Mouse (Mus musculus): ENCODE results near the gene Clmn. TPM values are rescaled to one million over a fixed set of nuclear protein-coding genes. Genes with fewer than 3 reads are reported as not detected.

Gene Clmn
- polyA plus RNA-seq (2012; rRNA removed): 3.4 and 6.1 TPM in 2 replicates

DNA sequence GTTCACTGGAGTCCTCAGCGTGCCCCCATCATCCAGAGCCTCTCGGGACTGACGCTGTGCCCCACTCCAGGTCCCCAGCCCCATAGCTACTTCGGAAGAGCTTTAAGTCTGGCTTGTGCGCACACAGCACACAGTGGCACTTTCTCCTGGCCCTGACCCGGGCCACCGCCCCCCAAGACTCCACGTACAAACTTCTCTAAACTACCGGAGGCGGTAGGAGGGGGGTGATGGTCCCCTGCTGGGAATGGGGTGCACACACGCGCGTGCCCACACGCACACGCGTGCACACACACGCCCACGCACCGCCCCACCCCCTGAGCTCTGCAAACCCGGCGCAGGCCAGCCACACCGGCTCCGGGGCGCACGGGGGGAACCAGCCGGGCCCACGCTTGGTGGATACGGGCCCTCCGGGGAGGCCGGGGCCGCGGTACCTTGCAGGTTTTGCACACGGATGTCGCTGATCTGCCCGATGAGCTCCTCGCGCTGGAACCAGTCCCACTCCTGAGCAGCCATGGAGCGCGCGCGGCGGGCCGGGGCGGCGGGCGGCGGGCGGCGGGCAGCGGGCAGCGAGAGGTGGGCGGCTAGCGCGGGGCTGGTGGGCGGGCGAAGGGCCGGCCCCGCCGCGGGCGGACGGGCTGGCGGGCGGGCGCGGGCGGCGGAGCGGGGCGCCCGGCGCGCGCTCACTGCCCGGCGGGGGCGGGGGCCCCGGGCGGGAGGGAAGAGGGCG is at the start of gene Clmn:
TSS of gene Clmn (minus strand) at position 638 of the 727 bp plus-strand sequence.
- WGBS: 4% methylated on average over 45 of the region's 80 CpGs
- Histone ChIP-seq H3K4me1 (ENCODE audit: control insufficient read depth, insufficient read depth, low read length) (peaks cover 3% of the 10 kb centered on the region; the same call in 1 of the 2 replicates), H3K4me3 (replicated peaks; ENCODE audit: extremely low read depth, low read depth, low read length) (peak within 1 kb of the TSS; percentile 56)
- no peak for DNase-seq
- TF ChIP-seq POLR2A (IDR thresholded peaks at IDR 0.05; ENCODE audit: borderline replicate concordance, extremely low read depth, low read depth, low read length) (no peak), CTCF (IDR thresholded peaks at IDR 0.05; ENCODE audit: insufficient read depth, low read length) (no peak)

DNA sequence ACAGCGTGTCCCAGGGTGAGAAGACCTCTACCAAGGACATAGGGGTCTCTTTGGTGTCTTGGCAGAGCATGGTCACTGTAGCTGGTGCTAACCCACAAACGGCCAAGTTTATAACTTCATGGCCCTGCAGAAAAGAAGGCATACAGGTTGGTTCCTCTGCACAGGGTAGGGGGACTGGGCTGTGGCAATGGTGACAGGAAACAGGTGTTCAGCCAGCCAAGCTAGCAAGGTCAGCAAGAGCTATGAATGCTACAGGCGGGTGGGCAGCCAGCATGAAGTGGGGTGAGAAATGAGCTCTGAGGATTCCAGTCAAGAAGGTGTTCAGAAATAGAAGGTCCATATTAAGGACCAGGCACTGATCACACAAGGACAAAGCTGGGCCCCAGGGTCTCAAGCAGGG is 48.1 kb upstream of the Clmn start:
- 60% methylated on average over 3 of the region's 3 CpGs for WGBS
- DNase-seq: no peak
- no peak overlapping the region for H3K4me3 ChIP-seq (replicated peaks; ENCODE audit: extremely low read depth, low read depth, low read length)
- no peaks in the 10 kb centered on the region for H3K4me1 ChIP-seq (ENCODE audit: control insufficient read depth, insufficient read depth, low read length)
- TF ChIP-seq CTCF (IDR thresholded peaks at IDR 0.05; ENCODE audit: insufficient read depth, low read length) (no peak), POLR2A (IDR thresholded peaks at IDR 0.05; ENCODE audit: borderline replicate concordance, extremely low read depth, low read depth, low read length) (no peak)

DNA sequence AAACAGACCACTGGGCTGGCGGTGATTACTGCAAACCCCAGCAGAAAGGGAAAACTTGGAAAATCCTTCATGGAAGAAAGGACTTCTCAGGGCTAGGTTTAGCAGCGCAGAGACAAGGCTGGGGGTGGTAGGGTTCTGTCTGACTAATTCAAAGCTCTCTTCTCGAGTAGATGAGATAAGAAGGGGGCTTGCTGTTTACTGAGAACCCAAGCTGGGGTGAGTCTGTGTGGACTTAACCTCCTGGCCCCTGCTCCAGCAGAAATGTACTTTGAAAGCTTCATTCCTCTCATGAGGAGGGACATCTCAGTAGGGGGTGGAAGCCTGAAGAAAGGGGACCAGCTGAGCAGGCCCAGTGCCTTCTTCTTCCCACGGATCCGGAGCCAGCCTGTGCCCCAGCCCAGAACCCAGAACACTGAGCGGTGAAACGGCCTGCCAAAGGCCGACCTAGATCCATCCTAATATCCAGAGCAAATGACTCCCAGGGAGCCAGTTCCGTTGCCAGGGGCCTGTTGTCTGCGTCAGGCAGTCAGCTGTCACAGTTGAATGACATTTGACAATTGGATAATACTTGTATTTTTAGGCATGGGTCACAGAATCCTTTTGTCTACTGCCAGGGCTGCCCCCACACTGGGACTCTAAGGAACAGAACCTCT is 47.5 kb upstream of the Clmn start:
- H3K4me3 ChIP-seq (replicated peaks; ENCODE audit: extremely low read depth, low read depth, low read length): no peak overlapping the region
- 55% methylated on average over 10 of the region's 10 CpGs for WGBS
- TF ChIP-seq POLR2A (IDR thresholded peaks at IDR 0.05; ENCODE audit: borderline replicate concordance, extremely low read depth, low read depth, low read length) (no peak), CTCF (IDR thresholded peaks at IDR 0.05; ENCODE audit: insufficient read depth, low read length) (no peak)
- H3K4me1 ChIP-seq (ENCODE audit: control insufficient read depth, insufficient read depth, low read length): no peaks in the 10 kb centered on the region
- DNase-seq: no peak

DNA sequence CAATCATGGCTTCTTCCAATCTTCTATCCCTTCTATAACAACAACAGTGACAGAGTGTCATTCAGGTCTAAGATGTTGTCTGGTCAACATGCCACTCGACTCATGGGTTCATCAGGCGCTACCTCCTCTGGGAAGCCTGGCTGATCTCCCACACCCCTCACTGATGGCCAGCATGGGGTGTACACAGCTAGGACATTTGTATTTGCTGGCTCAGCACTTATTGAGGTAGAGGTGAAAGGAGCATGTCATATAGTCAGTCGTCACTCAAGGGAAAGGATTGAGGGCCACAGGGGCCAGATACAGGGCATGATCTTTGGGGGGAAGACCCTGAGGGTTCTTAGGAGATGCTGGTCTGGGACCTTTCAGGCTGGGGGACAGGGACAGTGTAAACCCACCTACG is 44.9 kb upstream of the Clmn start:
- no peak overlapping the region for H3K4me3 ChIP-seq (replicated peaks; ENCODE audit: extremely low read depth, low read depth, low read length)
- no peaks in the 10 kb centered on the region for H3K4me1 ChIP-seq (ENCODE audit: control insufficient read depth, insufficient read depth, low read length)
- WGBS: 85% methylated on average over 4 of the region's 4 CpGs
- no peak for TF ChIP-seq CTCF (IDR thresholded peaks at IDR 0.05; ENCODE audit: insufficient read depth, low read length)
- no peak for TF ChIP-seq POLR2A (IDR thresholded peaks at IDR 0.05; ENCODE audit: borderline replicate concordance, extremely low read depth, low read depth, low read length)
- DNase-seq: no peak

DNA sequence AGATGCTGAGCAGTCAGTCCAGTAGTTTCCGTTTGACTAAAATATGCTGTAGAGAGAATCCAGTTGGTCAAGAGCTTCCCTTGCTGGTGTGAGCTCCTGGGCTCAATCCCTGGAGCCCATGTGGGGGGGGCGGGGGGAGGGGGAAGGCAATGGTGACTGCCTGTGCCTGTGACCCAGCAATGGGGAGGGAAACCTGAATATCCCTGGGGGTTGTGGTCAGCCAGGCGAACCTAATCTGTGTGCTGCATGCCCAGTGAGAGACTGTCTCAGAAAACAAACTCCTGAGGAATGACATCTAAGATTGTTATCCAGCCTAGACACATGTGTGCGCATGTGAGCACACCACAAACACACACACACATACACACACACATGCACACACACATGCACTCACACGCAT is 44.1 kb upstream of the Clmn start:
- Histone ChIP-seq H3K4me3 (replicated peaks; ENCODE audit: extremely low read depth, low read depth, low read length) (no peak overlapping the region), H3K4me1 (ENCODE audit: control insufficient read depth, insufficient read depth, low read length) (no peaks in the 10 kb centered on the region)
- 70% methylated on average over 5 of the region's 5 CpGs for WGBS
- TF ChIP-seq CTCF (IDR thresholded peaks at IDR 0.05; ENCODE audit: insufficient read depth, low read length) (no peak), POLR2A (IDR thresholded peaks at IDR 0.05; ENCODE audit: borderline replicate concordance, extremely low read depth, low read depth, low read length) (no peak)
- DNase-seq: no peak

DNA sequence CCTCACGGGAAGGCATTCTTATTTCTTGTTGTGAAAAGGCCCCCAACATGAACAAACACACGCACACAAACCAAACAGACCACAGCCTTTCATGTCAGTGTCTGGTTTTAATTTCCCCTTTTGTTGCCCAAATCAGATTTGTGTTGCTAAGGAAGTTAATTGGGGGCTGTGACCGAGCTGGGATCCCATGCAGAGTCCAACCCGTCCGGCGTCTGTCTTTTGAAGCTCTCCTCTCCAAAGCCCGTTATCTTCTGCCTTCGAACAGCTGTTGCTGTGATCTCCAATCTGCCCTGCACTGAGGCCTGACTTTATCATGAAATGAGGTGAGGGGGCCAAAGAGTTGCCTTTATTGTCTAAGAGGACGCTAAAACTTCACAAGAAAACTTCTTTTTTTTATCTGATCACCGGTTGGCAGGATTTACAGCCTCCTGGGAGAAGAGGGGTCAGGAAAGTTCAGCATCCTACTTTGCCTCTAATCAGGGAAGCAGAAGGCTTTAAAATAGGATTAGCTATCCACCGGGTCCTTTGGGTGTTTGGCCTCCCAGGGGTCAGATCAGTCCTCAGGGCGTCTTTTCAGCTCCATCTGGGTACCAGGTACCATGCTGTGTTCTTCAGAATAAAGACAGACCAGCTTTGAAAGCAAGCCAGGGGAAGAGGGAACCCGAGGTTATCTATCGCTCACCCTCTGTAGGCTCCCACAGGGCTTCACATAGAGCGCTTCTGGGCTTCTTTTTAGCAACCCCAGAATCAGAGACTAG is 43.3 kb upstream of the Clmn start:
- WGBS: 28% methylated on average over 15 of the region's 15 CpGs
- H3K4me3 ChIP-seq (replicated peaks; ENCODE audit: extremely low read depth, low read depth, low read length): no peak overlapping the region
- TF ChIP-seq POLR2A (IDR thresholded peaks at IDR 0.05; ENCODE audit: borderline replicate concordance, extremely low read depth, low read depth, low read length): no peak
- no peak for TF ChIP-seq CTCF (IDR thresholded peaks at IDR 0.05; ENCODE audit: insufficient read depth, low read length)
- H3K4me1 ChIP-seq (ENCODE audit: control insufficient read depth, insufficient read depth, low read length): no peaks in the 10 kb centered on the region
- DNase-seq: no peak

DNA sequence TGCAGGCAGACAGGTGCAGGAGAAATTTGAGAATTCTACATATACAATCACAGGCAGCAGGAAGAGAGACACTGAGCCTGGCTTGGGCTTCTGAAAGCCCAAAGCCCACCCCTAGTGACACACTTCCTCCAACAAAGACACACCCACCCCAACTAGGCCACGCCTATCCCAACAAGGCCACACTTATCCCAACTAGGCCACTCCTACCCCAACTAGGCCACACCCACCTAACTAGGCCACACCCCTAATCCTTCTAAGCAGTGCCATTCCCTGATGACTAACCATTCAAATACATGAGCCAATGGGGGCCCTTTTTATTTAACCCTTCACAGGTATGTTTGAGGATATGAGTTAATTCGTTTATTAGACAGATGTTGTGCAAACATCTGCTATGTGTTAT is 42.3 kb upstream of the Clmn start:
- no peak for TF ChIP-seq CTCF (IDR thresholded peaks at IDR 0.05; ENCODE audit: insufficient read depth, low read length)
- no peak for TF ChIP-seq POLR2A (IDR thresholded peaks at IDR 0.05; ENCODE audit: borderline replicate concordance, extremely low read depth, low read depth, low read length)
- no peak for DNase-seq
- no peaks in the 10 kb centered on the region for H3K4me1 ChIP-seq (ENCODE audit: control insufficient read depth, insufficient read depth, low read length)
- WGBS: 94% methylated on average over 2 of the region's 2 CpGs
- no peak overlapping the region for H3K4me3 ChIP-seq (replicated peaks; ENCODE audit: extremely low read depth, low read depth, low read length)

DNA sequence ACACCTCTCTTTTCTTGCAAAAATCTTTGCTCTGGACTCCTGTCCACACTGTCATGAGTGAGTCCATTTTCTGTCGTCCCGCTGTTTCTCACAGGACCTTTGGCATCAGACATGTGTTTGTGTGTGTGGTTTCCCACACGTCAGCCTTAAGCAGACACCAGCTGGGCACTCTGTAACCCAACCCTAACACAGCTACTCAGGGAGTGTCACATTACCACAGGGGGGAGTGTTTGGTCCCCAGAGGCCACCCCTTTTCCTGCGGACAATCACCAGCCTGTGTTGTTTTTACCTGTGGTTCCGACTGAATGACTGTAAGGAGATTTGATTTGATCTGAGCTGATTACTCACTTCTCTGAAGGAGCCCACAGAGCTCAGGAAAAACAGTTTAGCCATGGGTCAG is 39.3 kb upstream of the Clmn start:
- DNase-seq: no peak
- Histone ChIP-seq H3K4me1 (ENCODE audit: control insufficient read depth, insufficient read depth, low read length) (no peaks in the 10 kb centered on the region), H3K4me3 (replicated peaks; ENCODE audit: extremely low read depth, low read depth, low read length) (no peak overlapping the region)
- TF ChIP-seq POLR2A (IDR thresholded peaks at IDR 0.05; ENCODE audit: borderline replicate concordance, extremely low read depth, low read depth, low read length) (no peak), CTCF (IDR thresholded peaks at IDR 0.05; ENCODE audit: insufficient read depth, low read length) (no peak)
- WGBS: 8% methylated on average over 5 of the region's 5 CpGs

DNA sequence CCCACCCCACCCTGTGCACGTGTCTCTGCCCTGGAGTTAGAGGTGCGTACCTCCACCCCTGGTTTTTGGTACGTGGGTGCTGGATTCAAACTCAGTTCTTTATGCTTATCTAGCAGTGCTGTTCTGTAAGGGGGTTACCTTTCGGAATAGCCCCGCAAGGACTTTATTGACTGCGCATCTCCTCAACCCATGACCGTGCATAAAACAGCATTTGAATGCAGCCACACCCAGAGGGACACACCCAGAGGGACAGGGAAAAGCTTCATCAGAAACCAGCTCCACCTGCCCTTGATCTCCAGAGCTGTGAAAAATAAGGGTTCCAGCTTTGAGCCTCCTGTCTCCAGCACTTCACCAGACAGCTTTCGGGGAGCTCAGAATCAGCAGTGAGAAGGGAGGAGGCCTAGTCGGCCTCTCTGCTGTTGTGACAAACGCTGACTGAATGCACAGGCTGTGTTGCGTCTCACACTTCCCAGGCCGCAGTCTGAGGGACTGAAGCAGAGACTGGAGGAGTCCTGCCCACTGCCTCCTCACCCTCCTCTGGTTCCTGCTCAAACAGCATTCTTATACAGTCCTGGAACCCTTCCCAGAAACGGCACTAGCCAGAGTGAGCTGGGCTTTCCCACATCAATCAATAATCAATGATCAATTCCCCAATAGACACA is 37.6 kb upstream of the Clmn start:
- Histone ChIP-seq H3K4me3 (replicated peaks; ENCODE audit: extremely low read depth, low read depth, low read length) (no peak overlapping the region), H3K4me1 (ENCODE audit: control insufficient read depth, insufficient read depth, low read length) (no peaks in the 10 kb centered on the region)
- WGBS: 80% methylated on average over 13 of the region's 13 CpGs
- TF ChIP-seq CTCF (IDR thresholded peaks at IDR 0.05; ENCODE audit: insufficient read depth, low read length) (no peak), POLR2A (IDR thresholded peaks at IDR 0.05; ENCODE audit: borderline replicate concordance, extremely low read depth, low read depth, low read length) (no peak)
- no peak for DNase-seq

All from lung, adult 2 months (tissue).